Mouse (Mus musculus) limb, embryonic 10.5 days (tissue): ENCODE data around the gene Eif5a. TPM values are rescaled to one million over a fixed set of nuclear protein-coding genes. Genes with fewer than 3 reads are reported as not detected.
"Not testable (repeated sequence)": the region's sequence is repeated elsewhere in the genome, so short reads cannot be mapped to it uniquely, and the experiment has no call there.

Experiments used
- DNase-seq: peaks from one replicate; pipeline ENCODE4 v3.0.0-alpha.2; 2017; ENCODE audit warnings: low spot score
- H3K27ac ChIP-seq: fragments of 300-500 bp; sonication (generic); 2 replicates; pipeline ENCODE4 v1.5.1; 2016; ENCODE audit warnings: mild to moderate bottlenecking
- H3K27me3 ChIP-seq: fragments of 300-500 bp; sonication (generic); 2 replicates; pipeline ENCODE4 v1.6.1; 2016; ENCODE audit warnings: low read depth, mild to moderate bottlenecking; ENCODE audit not compliant: poor library complexity, severe bottlenecking
- H3K36me3 ChIP-seq: fragments of 300-500 bp; sonication (generic); 2 replicates; pipeline ENCODE4 v1.6.1; 2016; ENCODE audit warnings: mild to moderate bottlenecking, moderate library complexity
- H3K4me1 ChIP-seq: fragments of 300-500 bp; sonication (generic); 2 replicates; pipeline ENCODE4 v1.6.1; 2016
- H3K4me3 ChIP-seq: fragments of 300-500 bp; sonication (generic); 2 replicates; pipeline ENCODE4 v1.5.1; 2016; ENCODE audit warnings: mild to moderate bottlenecking, moderate library complexity
- H3K9me3 ChIP-seq: fragments of 300-500 bp; sonication (generic); replicated peaks from 2 replicates; pipeline ENCODE4 v1.6.1; 2016; ENCODE audit warnings: mild to moderate bottlenecking
- WGBS: fragments of 180-500 bp; shearing (Covaris S2); methylation state at CpG from one replicate; pipeline ENCODE4 v1.1.7; 2016; 5-methylcytosine and 5-hydroxymethylcytosine counted together
- polyA plus RNA-seq: library from polyadenylated mRNA; unstranded; fragments of >200 nt; fragmentation: Nextera tagmentation; extraction: Ambion mirVana; gene quantifications from 2 replicates; pipeline ENCODE4 v1.2.1, GENCODE M21; 2016

The Eif5a gene
- polyA plus RNA-seq, 1 experiment from 2014 or later: 3,029 TPM

GRCm38 (mm10) chr11:69929712-69930111, 8.0 kb upstream of the Eif5a start:
- 92% methylated on average over 4 of the region's 4 CpGs for WGBS
- no peak overlapping the region for H3K27ac ChIP-seq
- H3K4me1 ChIP-seq: peaks cover 9% of the 10 kb centered on the region
- H3K9me3 ChIP-seq: no peaks in the 10 kb centered on the region
- no peak overlapping the region for H3K4me3 ChIP-seq
- no peaks in the 10 kb centered on the region for H3K36me3 ChIP-seq
- DNase-seq: no peak
- 0 out of 2 replicates have a peak, but pooled peaks cover 2% of the 10 kb centered on the region for H3K27me3 ChIP-seq

- 96% methylated on average over 2 of the region's 2 CpGs for WGBS
- Histone ChIP-seq H3K4me3 (no peak overlapping the region), H3K9me3 (no peaks in the 10 kb centered on the region), H3K27ac (no peak overlapping the region), H3K4me1 (peaks cover 5% of the 10 kb centered on the region), H3K27me3 (no peaks in the 10 kb centered on the region), H3K36me3 (no peaks in the 10 kb centered on the region)
- DNase-seq: no peak
These were observed 5.7 kb upstream of the Eif5a start for GRCm38 (mm10) chr11:69927501-69927900.

GRCm38 (mm10) chr11:69922796-69923195, 1.0 kb upstream of the Eif5a start:
- Histone ChIP-seq H3K36me3 (peaks cover 21% of the 10 kb centered on the region), H3K27me3 (no peaks in the 10 kb centered on the region), H3K4me3 (no peak overlapping the region), H3K9me3 (no peaks in the 10 kb centered on the region), H3K27ac (peak overlapping the region; percentile 99), H3K4me1 (peaks cover 29% of the 10 kb centered on the region)
- DNase-seq: no peak
- 70% methylated on average over 3 of the region's 3 CpGs for WGBS

GRCm38 (mm10) chr11:69922012-69922756, 426 bp upstream of the Eif5a start:
- Histone ChIP-seq H3K27me3 (no peaks in the 10 kb centered on the region), H3K4me3 (peak overlapping the region; percentile 100), H3K9me3 (no peaks in the 10 kb centered on the region), H3K36me3 (peaks cover 27% of the 10 kb centered on the region), H3K27ac (peak overlapping the region; percentile 99), H3K4me1 (peaks cover 35% of the 10 kb centered on the region)
- WGBS: 5% methylated on average over 12 of the region's 12 CpGs
- no peak for DNase-seq

GRCm38 (mm10) chr11:69920266-69921031, 1.3 kb downstream of the Eif5a start:
- Histone ChIP-seq H3K36me3 (peaks cover 45% of the 10 kb centered on the region), H3K4me3 (peak overlapping the region; percentile 100), H3K4me1 (peaks cover 49% of the 10 kb centered on the region), H3K27me3 (no peaks in the 10 kb centered on the region), H3K27ac (peak overlapping the region; percentile 99), H3K9me3 (no peaks in the 10 kb centered on the region)
- under 1% methylated on average over 65 of the region's 65 CpGs for WGBS
- DNase-seq: peak; percentile 82

- peak overlapping the region; percentile 99 for H3K27ac ChIP-seq
- peaks cover 51% of the 10 kb centered on the region for H3K36me3 ChIP-seq
- peak; percentile 72 for DNase-seq
- no peaks in the 10 kb centered on the region for H3K9me3 ChIP-seq
- peaks cover 56% of the 10 kb centered on the region for H3K4me1 ChIP-seq
- H3K4me3 ChIP-seq: peak overlapping the region; percentile 100
- no peaks in the 10 kb centered on the region for H3K27me3 ChIP-seq
- WGBS: under 1% methylated on average over 17 of the region's 17 CpGs
These were observed 2.0 kb downstream of the Eif5a start for GRCm38 (mm10) chr11:69919661-69920265.

- H3K4me1 ChIP-seq: peaks cover 63% of the 10 kb centered on the region
These were observed 2.7 kb downstream of the Eif5a start for GRCm38 (mm10) chr11:69919053-69919452.

GRCm38 (mm10) chr11:69918118-69918517, 3.6 kb downstream of the Eif5a start:
- DNase-seq: no peak
- no peaks in the 10 kb centered on the region for H3K27me3 ChIP-seq
- H3K4me1 ChIP-seq: peaks cover 69% of the 10 kb centered on the region
- WGBS: 89% methylated on average over 5 of the region's 5 CpGs
- no peak overlapping the region for H3K27ac ChIP-seq
- H3K4me3 ChIP-seq: peak overlapping the region; percentile 100; the same call in 1 of the 2 replicates
- peaks cover 60% of the 10 kb centered on the region for H3K36me3 ChIP-seq
- no peaks in the 10 kb centered on the region for H3K9me3 ChIP-seq

More at GRCm38 (mm10) chr11:69919053-69919452, 2.7 kb downstream of the Eif5a start:
- Histone ChIP-seq H3K9me3 (no peaks in the 10 kb centered on the region), H3K27ac (peak overlapping the region; percentile 99; the same call in 1 of the 2 replicates), H3K4me3 (peak overlapping the region; percentile 100), H3K36me3 (peaks cover 54% of the 10 kb centered on the region), H3K27me3 (no peaks in the 10 kb centered on the region)
- WGBS: 87% methylated on average over 9 of the region's 9 CpGs
- DNase-seq: no peak

- H3K36me3 ChIP-seq: peaks cover 67% of the 10 kb centered on the region
- no peaks in the 10 kb centered on the region for H3K9me3 ChIP-seq
- no peak for DNase-seq
- H3K4me3 ChIP-seq: no peak overlapping the region; the same call in 1 of the 2 replicates
- H3K4me1 ChIP-seq: peaks cover 65% of the 10 kb centered on the region
- WGBS: 89% methylated on average over 8 of the region's 8 CpGs
- no peaks in the 10 kb centered on the region for H3K27me3 ChIP-seq
- H3K27ac ChIP-seq: no peak overlapping the region
These were observed 4.3 kb downstream of the Eif5a start for GRCm38 (mm10) chr11:69917379-69917948.

GRCm38 (mm10) chr11:69916652-69917378, 4.9 kb downstream of the Eif5a start:
- peak overlapping the region; percentile 81; the same call in 1 of the 2 replicates for H3K4me3 ChIP-seq
- not testable (repeated sequence) for DNase-seq, H3K27me3 ChIP-seq, H3K9me3 ChIP-seq, H3K27ac ChIP-seq
- 69% methylated on average over 7 of the region's 7 CpGs for WGBS
- H3K4me1 ChIP-seq: peaks cover 61% of the 10 kb centered on the region
- H3K36me3 ChIP-seq: peaks cover 73% of the 10 kb centered on the region

GRCm38 (mm10) chr11:69915667-69916627, 5.8 kb downstream of the Eif5a start:
- 71% methylated on average over 5 of the region's 5 CpGs for WGBS
- no peaks in the 10 kb centered on the region for H3K27me3 ChIP-seq
- peak; percentile 31 for DNase-seq
- peaks cover 59% of the 10 kb centered on the region for H3K4me1 ChIP-seq
- H3K9me3 ChIP-seq: no peaks in the 10 kb centered on the region
- peaks cover 82% of the 10 kb centered on the region for H3K36me3 ChIP-seq
- H3K27ac ChIP-seq: no peak overlapping the region; the same call in 1 of the 2 replicates
- peak overlapping the region; percentile 81 for H3K4me3 ChIP-seq
